Mouse (Mus musculus) myocyte (in vitro differentiated cells): ENCODE results near the gene Deaf1.
A peak's percentile ranks its signal among the peaks of the same experiment; 100 is the strongest.

Source experiments
- CEBPB ChIP-seq: IDR thresholded peaks from 2 replicates; pipeline ENCODE4 v1.6.1; 2011; ENCODE audit warnings: mild to moderate bottlenecking, moderate library complexity; ENCODE audit not compliant: poor library complexity, insufficient read depth, severe bottlenecking
- MAX ChIP-seq: IDR thresholded peaks from one replicate; pipeline ENCODE4 v1.6.1; 2011; ENCODE audit warnings: low read depth, mild to moderate bottlenecking, control low read depth
- MYOG ChIP-seq, 3 experiments: IDR thresholded peaks; one replicate each; pipeline ENCODE4 v1.6.1; 2011; ENCODE audit warnings: control low read depth in 2 of 3, low read depth in 2 of 3, mild to moderate bottlenecking in 2 of 3; ENCODE audit not compliant: insufficient read length in 2 of 3, control insufficient read depth in 1 of 3, insufficient read depth in 1 of 3
- POLR2A ChIP-seq: IDR thresholded peaks from one replicate; pipeline ENCODE4 v1.6.1; 2011; ENCODE audit warnings: low read depth, mild to moderate bottlenecking, control low read depth, moderate library complexity; ENCODE audit not compliant: insufficient read length
- POLR2AphosphoS2 ChIP-seq: IDR thresholded peaks from one replicate; pipeline ENCODE4 v1.6.1; 2011; ENCODE audit warnings: low read depth, control low read depth; ENCODE audit not compliant: insufficient read length
- REST ChIP-seq: IDR thresholded peaks from one replicate; pipeline ENCODE4 v1.6.1; 2011; ENCODE audit warnings: mild to moderate bottlenecking, control low read depth, moderate library complexity; ENCODE audit not compliant: insufficient read depth, insufficient read length
- SRF ChIP-seq: IDR thresholded peaks from one replicate; pipeline ENCODE4 v1.6.1; 2011; ENCODE audit warnings: low read depth; ENCODE audit not compliant: control insufficient read depth, insufficient read length
- TCF12 ChIP-seq: IDR thresholded peaks from one replicate; pipeline ENCODE4 v1.6.1; 2011; ENCODE audit warnings: mild to moderate bottlenecking, control low read depth; ENCODE audit not compliant: poor library complexity, insufficient read depth, severe bottlenecking

DNA sequence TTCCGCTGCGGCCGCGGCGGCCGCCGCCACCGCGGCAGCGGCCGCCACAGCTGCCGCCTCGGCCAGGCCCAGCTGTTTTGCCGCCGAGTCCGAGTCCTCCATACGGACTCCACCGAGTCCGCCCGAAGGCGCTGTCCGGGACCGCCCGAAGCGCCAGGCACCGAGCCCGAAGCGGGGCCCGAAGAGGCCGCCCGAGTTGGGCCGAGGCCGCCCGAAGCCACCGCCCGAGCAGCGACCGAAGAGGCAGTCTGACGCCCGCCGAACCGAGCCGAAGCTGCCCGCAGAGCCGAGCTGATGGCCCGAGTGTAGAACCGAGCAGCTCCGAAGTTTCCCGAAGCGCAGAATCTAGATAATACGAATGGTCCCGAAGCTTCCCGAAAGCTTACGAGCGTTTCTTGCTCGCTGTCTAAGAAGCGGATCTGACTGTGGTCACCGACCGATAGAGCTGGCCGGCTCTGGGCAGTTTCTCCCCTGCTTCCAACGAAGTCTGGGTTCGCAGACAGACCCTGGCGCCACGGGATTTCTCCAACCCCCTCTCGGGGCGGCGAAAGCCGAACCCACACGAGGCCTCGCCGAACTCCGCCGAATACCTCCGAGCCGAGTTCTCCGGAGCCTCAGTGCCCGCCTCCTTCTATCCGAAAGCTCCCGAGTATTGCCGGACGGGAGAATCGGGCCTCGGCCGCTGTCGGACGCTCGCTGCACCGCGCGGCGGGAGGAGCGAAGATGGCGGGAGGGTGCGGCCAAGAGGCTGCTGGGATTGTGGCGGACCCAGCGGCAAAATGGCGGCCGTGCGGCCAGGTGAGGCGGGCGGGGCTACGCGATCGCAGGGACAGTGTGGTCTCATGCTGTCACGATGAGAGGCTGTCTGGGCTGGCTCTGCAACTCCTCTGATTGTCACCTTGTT, at the start of gene Deaf1, which contains the start of gene Tmem80:
- TF ChIP-seq MAX (no peak), REST (peak; percentile 52), MYOG (IDR thresholded peaks at IDR 0.05; ENCODE audit: control insufficient read depth in 1 of 3, insufficient read depth in 1 of 3, insufficient read length in 2 of 3, low read depth in 2 of 3) (peak in 2 of 3 experiments; percentile 14 to 64), POLR2A (peak; percentile 95), POLR2AphosphoS2 (peak; percentile 68), SRF (no peak), TCF12 (no peak), CEBPB (no peak)
